Mouse (Mus musculus) cerebellum, adult 11-12 months (tissue): Measurements from ENCODE around the gene Fam160a2.
A peak's percentile ranks its signal among the peaks of the same experiment; 100 is the strongest.

Experiments used
- DNase-seq: peaks from one replicate; pipeline ENCODE4 v3.0.0; 2022

Fam160a2 gene

DNA sequence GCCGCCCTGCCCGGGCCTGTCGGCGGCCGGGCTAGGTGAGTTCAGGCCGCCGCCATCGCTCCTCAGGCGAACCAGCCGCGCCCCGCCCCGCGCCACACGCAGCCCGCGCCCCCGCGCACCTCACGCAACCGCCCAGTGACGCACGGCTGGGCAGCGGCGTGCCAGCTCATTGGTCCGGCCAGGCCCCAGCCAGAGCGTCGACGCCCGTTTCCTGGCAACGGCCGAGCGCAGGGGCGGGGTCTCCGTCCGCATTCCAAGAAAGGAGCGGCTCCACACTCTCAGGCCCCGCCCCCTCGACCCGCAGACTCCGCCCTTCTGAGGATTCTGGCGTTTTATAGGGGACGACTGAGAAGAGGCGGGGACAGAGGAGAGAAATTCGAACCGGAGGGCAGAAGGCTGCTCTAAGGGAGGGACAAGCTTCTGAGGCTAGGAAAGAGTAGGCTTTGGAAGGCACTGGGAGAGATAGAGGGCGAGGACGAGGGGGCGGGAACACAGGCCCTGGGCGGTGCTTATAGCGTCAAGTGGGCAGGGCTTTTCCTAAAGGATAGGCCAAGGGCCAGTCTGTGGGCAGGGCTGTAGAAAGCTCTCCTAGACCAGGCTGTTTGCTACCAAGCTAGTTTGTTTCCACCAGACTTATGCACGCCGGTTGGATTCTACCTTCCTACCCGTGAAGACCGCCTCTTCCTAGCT is at the start of gene Fam160a2:
TSS of gene Fam160a2 (minus strand) at position 120 of the 690 bp plus-strand sequence.
- DNase-seq: peak; percentile 100

DNA sequence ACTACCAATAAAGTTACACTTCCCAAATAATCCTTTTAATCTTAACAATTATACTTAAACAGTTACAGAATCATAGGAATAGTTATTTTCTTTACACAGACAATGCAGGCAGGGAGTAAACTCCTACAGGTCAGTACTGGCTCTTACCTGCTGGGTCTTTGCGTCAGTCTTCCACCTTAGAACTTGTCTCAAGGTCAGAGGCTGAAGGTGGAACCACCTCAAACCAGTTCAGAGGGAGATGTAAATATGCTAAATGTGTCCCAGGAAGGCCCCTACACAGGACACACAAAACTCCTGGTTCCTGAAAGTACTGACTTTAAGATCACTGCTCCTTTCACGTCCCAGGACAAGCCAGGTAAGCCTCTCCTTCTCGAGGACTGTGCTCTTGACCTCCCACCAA is 45.2 kb upstream of the Fam160a2 start:
- no peak for DNase-seq

DNA sequence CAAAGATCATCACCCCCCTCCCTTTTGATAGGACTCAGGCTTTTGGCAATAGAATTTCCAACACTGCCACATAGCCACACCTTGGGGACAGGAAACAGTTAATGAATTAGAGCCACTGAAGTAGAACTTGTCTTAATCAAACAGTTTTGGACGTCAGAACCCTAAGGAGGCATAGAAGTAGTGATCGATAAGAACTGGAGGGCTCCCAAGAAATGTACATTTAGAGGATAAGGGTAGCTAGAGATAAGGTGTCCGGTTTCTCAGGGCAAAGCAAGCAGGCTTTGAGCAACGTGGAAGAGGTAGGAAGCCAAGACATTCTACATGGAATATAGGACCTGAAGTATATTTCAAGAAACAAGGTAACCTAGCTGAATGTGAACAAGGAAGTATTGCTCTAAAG is 41.6 kb upstream of the Fam160a2 start:
- DNase-seq: no peak

DNA sequence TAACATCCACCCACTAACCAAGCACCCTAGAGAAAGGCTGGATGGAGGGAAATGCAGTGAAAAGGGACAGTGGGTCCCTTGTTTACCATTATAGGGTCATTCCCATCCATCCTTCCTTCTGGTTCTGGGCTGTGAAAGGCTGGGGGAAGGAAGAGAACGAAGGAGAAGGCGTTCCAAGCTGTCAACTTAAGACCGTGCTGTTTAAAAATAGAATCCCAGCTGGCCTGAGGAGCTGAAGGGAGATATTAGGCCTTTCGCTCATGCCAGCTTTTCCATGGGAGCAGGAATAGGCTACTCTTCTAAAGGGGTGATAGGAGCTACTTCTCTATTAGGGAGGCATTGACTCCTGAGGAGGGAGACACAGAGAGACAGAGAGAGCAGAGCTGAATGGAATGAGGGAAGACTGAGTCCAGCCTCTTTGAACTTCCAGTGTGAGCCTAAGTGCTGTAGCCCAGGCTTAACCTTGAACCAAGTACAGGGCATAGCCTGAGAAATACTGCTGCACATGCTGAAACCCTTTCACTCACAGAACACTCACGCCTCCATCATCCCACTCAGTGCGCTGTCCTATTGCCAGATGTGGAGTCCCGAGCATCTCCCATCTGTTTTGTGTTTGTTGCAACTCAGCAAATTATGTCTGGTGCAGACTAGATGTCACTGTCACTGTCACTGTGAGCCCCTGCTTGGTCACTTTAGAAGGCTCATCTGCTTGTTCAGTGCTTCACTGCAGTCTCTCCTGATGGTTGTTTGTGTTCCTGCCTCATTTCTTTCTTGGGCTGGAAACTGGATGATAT is 38.3 kb upstream of the Fam160a2 start:
- no peak for DNase-seq

DNA sequence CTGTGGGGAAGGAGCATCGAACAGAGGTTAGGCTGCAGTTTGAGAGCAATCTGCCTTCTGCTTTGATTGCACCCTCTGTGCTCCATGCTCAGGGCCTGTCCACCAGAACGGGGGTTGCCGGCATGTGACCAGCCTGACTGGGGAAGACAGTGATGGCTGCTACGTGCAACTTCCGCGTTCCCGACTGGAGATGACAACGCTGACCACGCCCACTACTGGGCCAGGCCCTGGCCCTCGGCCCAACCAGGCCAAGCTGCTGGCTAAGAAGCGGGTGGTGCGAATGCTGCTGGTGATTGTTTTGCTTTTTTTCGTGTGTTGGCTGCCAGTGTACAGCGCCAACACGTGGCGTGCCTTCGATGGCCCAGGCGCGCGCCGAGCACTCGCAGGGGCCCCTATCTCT is 34.9 kb upstream of the Fam160a2 start:
- no peak for DNase-seq

DNA sequence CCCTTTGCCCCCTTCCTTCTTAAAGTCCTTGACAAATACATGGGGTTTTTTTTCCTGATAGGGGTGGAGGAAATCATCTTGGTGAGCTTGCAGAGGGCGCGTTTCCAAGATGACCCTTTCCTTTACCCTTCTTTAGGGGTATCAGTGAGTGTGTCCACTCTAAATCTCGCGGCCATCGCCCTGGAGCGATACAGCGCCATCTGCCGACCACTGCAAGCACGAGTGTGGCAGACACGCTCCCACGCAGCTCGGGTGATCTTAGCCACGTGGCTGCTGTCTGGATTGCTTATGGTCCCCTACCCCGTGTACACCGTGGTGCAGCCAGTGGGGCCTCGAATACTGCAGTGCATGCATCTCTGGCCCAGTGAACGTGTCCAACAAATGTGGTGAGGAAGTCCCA is 34.0 kb upstream of the Fam160a2 start:
- DNase-seq: no peak

DNA sequence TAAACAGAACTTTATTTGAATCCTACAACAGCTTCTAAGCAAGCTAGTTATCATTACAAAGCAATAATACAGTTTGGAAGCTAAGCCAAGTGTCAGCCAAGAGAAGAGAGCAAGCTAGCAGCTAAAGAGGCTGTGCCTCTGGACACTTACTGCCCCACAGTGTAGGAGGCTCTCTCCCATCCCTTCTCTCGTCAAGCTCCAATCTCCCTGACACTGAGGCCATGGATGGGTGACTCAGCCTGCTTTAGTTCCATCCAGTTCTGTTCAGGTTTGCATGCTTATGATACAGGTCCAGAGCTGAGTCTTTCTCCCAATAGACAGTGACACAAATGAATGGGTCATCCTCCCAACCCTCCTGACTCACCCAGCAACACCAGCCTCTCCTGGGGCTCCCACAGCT is 32.2 kb upstream of the Fam160a2 start:
- no peak for DNase-seq

DNA sequence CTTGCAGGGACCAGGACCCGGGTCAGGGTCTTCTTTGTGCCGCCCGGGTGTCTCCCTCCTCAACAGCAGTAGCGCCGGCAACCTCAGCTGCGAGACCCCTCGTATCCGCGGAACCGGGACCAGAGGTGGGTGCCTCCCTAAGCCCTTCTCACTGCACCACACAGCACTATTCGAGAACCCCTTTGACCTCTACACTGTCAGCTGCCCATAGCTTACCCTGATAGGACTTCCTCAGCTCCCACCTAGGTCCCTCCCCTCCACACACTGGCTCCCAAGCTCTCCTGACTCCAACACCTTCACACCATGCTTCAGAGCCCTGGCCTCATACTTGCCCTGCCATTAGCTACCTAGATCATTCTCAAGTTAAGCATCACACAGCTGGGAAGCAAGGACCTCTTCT is 26.2 kb upstream of the Fam160a2 start:
- no peak for DNase-seq

DNA sequence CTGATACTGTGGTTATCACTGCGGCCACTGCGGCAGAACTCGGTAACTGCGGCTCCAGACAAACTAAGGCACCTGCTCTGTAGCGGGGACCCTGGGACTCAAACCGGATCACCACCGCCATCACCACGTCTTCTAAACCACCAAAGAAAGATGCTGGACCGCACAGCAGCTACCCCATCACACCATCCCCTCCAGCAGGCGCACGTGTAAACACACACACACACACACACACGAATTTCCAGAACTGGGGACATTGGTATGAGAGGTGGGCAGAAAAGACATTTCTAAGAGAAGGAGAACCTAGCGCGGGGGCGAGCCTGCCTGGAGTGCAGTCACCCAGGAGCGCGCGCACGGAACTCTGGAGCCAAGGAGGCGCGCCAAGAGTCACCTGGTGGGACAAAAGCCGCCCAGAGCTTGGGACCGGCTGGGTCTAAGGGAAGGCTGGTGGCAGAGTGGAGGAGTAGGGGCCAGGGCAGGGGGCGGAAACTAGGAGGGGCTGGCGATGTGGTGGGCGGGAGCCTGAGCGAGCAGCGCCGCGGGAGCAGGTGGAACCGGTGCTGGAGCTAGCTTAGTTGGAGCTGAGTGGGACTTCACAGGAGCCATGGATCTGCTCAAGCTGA is 25.7 kb upstream of the Fam160a2 start, which contains the start of gene Cckbr:
TSS of gene Cckbr (plus strand) at position 308 of the 620 bp plus-strand sequence.
- DNase-seq: no peak

DNA sequence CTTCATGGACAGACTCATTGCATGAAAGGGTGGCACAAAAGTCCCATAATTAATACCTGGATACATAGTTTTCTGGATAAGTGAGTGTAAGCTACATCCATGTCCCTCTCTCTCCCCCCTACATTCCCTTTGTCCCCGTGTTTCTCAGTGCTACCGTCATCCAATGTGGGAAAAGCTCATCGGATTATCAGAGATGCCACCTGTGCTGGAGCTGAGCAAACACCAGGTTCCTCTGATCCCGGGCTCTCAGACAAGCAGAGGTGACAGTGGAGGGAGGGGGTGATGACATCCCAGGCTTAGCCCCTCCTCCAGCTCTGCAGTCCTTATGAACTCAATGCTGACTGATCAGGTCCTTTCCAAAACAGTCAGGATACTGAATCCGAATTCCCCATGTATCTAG is 24.5 kb upstream of the Fam160a2 start:
- DNase-seq: no peak

DNA sequence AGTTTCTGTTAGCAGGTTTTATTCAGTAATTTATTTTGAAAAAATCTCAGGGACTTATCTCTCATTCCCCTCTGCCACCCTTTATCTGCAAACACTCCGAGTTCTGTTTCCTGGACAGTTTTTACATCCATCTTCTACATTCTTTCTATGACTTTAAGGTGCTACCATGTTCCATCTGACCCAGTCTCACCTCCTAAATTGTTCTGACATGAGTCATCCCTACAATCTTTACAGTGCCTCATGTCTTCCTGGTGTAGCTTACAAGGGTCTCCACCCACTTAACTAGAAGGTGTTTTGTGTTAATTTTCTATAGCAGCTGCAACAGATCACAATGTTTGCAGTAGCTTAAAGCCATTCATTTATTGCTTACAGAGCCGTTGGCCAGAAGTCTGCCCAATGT is 21.0 kb upstream of the Fam160a2 start:
- DNase-seq: no peak

DNA sequence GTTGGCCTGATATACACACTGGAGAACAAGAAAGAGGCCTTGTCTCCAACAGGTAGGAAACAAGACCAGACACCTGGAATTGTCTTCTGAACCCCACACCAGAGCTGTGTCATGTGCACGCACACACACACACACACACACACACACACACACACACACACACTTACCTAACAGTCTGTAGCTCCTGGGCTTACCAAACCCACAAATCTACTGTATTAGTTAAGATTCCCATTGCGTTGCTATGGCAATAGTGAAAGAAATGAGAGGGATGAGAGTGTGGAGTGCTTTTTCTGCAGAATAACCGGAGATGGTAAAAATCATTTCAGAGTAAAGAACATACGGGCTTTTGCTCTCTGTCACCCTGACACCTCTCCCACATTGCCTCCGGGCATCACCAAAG is 18.3 kb upstream of the Fam160a2 start:
- no peak for DNase-seq

DNA sequence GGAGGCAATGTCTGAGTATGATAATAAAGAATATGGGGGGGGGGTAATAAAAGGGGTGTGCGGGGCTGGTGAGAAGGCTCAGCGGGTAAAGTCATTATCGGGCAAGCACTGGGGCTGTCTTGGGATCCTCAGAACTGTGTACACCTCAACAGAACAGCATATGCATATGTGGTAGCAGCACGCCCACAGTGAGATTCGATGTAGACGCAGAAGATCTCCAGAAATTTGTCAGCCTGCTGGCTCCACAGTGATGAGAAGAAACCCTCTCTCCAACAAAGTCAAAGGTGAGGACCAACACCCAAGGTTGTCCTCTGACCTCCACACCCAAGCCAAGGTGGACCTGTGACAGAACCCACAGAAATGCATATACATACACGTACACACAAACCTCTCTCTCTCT is 16.7 kb upstream of the Fam160a2 start:
- DNase-seq: no peak

DNA sequence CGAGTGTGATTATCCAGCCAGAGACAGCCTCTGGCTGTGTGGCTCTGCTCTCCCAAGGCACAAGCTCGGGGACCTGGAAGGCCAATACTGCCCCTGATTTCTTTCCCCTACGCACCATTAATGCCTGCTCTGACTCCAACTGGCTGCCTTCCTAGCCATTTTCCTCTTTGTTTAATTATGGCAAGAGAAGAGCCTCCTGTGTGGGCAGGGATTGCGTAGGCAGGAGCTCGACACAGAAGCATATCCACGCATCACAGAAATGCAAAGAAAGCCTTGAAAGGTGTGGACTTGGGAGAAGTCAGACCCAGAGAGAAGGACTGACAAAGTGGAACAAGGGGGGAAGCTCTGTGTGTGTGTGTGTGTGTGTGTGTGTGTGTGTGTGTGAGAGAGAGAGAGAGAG is 14.5 kb upstream of the Fam160a2 start:
- DNase-seq: no peak

DNA sequence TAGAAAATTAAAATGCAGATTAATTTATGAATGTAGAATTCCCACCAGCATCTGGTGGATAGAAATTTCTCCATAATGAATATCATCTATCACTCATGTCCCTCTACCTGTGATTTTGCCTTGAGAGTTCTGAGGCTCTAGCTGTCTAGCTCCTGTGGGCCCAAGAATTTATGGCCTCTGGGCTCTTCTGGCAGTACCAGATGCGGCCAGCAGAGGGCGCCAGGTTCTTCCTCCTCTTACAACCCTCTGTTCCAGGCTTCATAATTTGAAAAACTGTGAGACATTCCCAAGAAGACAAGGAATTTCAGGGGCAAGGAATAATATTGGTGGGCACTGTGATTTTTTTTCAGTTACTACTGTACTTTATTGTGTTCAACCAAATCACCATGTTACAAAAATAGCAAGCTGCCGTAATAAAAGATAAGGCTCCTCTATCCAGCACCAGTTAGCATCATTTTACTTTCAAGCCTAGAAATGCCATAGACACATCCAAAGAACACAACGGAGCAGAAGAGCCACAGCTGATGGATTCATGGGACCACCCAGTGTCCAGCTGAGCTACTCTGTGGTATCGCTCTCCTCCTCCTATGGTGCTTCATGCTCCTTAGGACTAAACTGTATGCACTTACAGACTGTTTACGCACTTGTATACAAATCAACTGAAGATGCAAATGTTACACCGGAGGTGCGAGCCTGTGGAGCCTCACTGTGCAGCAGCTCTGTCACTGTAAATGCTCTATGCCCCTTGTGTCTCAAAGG is 12.2 kb upstream of the Fam160a2 start:
- DNase-seq: peak; percentile 46

DNA sequence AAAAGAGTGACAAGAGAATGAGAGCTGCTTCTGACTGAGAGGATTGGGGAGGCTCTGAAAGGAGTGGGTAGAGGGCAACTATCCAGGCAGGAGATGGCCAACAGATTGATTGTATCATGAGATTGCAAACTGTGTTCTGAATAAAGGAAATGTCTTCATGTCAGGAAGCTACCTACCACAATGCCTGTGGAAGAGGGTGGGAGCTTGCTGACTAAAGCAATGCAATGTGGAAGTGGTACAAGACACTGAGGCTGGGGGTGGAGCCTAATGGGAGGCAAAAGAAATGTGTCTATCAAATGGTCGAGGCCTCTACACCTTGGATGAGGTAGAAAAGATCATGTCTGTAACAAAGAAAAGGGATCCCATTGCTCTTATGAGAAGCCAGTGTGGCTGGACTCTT is 6.5 kb upstream of the Fam160a2 start:
- no peak for DNase-seq

DNA sequence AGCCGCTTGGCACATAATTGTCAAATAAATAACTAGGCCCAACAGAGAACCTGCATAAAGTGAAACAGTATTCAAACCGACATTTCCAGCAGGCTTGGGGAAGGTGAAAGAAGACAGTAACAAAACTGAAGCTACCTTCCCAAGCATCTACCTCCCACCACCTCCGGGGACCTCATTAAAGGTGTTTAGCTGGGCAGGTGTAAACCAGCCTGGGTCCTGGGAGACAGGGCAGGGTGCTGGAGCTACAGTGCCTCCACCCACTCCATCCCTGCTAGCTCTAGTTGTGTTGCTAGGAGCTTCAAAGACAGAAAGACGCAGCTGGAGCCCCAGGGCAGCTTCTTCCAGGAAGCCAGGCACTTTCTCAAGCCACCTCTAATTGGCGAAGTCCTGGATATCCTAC is 4.4 kb upstream of the Fam160a2 start, which contains the start of gene Cnga4:
TSS of gene Cnga4 (plus strand) at position 301 of the 400 bp plus-strand sequence.
- no peak for DNase-seq

DNA sequence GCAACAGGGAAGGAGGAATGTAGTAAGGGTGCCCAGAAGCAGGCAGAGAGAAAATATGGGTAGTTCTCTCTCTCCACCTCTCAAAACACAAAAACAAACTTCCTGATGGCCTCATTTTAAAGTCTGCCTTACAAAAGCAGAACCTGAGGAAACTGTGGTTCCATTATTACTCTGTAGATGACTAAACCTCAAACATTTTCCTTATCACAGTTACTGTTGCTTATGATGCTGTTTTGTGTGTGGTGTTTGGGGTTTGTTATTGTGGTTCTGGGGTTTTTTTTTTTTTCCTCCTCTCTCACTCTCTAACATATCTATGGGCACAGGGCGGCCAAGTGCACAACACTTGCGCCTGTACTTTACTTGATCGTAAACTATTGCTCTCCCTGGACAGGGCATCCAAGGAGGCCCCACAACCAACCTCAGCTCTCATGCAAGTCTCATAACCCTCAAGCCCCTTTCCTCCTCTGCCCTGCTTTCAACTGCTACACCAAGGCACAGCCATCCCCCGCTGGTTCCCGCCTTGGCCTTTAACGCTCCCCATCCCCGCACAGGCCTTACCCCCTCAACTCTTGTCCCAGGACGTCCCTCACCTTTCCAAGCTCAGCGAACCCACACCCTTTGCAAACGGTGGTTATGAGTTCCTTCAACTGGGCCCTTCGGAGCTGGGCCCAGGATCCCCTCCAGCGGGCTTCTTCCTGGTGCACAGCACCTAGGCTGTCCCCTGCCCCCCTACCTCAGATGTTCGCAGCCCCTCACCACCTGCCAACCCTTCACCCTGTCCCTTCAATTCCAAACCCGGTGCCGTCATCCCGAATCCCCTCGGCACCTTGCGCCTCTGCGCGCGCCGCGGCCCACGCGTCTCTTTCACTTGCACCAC is 558 bp downstream of the Fam160a2 start:
- DNase-seq: no peak

DNA sequence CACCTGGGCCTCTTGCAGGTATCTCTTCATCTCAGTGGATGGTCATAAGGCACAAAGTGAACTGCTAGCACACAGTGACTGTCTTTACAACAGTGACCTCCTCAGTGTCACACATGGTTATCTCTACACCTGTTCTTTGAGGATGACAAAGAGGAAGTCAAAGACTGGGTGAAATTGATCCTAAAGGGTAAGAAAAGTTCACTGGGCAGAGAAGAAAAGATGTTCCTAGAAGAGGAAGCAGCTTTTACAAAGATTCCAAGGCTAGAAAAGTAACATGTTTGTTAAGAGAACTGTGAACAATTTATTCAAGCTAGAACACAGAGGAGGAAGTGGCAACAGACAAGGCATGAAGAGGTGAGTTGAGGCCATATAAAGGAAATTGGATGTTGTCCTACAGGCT is 3.7 kb downstream of the Fam160a2 start:
- no peak for DNase-seq

DNA sequence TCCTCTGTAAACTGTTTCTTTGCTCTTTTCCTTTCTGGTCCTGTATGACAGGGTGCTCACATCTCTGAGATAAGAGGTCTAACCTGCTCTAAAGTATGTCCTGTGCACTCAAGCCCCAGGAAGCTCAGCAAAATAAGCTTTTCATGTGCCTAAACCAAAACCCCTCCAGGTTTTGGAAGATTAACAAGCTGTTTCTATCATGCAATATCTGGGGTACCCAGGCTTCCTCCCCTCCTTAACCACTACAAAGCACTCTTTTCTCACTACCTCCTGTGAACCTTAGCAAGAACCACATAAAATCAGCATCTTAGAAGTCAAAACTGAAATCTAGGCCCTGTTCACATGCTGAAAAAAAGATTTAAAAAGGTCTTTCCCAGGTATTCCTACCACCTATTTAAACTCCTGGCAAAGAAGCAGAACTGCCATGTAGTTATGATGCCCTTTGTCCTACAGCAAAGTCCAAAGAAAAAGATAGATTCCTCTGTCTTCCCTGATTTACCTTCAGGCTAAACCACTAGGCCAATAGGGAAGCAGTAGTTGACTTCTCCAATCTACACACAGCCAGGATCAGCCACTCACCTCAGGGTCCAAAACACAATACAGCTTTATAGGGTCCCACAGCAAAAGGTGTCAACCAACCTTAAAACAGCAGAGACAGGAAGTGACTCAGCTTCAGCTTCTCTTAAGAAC is 4.6 kb downstream of the Fam160a2 start:
- no peak for DNase-seq

DNA sequence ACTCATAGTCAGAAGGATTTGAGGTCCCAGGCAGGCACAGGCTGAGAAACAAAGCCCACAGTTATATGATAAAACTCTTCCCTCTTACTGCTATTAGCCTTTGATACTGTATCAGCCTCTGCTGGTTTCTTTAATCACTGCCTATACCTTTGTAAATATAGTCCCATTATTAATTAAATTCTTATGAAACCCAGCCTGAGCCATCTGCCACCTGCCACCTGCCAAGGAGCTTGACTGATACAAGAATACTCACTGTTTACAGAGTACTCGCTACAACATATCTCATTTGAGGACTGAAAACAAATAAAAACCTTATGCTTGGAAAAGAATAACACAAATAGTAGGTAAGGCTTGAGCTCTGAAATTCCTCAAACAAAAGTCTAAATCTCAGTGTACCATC is 5.2 kb downstream of the Fam160a2 start:
- peak; percentile 58 for DNase-seq

DNA sequence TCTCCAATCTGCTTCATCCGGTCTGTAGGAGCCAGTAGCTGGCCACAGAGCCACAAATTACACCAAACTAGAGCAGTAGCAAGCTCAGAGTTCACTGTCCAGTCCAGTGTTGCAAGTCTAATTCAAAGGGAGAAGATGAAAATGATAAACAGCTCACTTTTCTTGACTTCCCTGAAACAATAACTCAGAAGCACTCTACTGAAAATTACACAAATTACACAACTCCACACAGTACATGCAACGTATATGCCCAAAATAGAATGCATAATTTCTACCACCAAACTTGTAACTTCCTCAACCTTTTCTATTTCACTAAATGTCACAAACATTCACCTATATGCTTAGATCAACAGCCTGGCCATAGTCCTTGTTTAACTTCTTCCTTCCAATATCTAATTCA is 9.6 kb downstream of the Fam160a2 start:
- DNase-seq: no peak
